Mouse (Mus musculus) lung, embryonic 16.5 days (tissue): ENCODE data around the gene Cep85l. TPM values are rescaled to one million over a fixed set of nuclear protein-coding genes. Genes with fewer than 3 reads are reported as not detected.
A peak's percentile ranks its signal among the peaks of the same experiment; 100 is the strongest.

Experiments
- ATAC-seq: fragments of 200-750 bp; cut with Nextera tagmentation; 2 replicates; pipeline ENCODE4 v1.8.0; 2017; ENCODE audit warnings: low read depth, mild to moderate bottlenecking, moderate library complexity
- H3K27ac ChIP-seq: fragments of 300-500 bp; sonication (generic); 2 replicates; pipeline ENCODE4 v1.5.1; 2014; ENCODE audit warnings: mild to moderate bottlenecking, control low read depth, low read length
- H3K27me3 ChIP-seq: fragments of 300-500 bp; sonication (generic); 2 replicates; pipeline ENCODE4 v1.6.1; 2014; ENCODE audit warnings: low read depth, low read length, mixed read lengths; ENCODE audit not compliant: control insufficient read depth, insufficient read depth
- H3K36me3 ChIP-seq: fragments of 300-500 bp; sonication (generic); 2 replicates; pipeline ENCODE4 v1.6.1; 2014; ENCODE audit warnings: low read length; ENCODE audit not compliant: control insufficient read depth, insufficient read depth
- H3K4me1 ChIP-seq: fragments of 300-500 bp; sonication (generic); replicated peaks from 2 replicates; pipeline ENCODE4 v1.6.1; 2014; ENCODE audit warnings: low read length, mixed read lengths; ENCODE audit not compliant: control insufficient read depth, insufficient read depth
- H3K4me2 ChIP-seq: fragments of 300-500 bp; sonication (generic); 2 replicates; pipeline ENCODE4 v1.6.1; 2014; ENCODE audit warnings: low read depth, low read length, control low read depth
- H3K4me3 ChIP-seq: fragments of 300-500 bp; sonication (generic); 2 replicates; pipeline ENCODE4 v1.5.1; 2014; ENCODE audit warnings: mild to moderate bottlenecking, low read length, control low read depth
- H3K9ac ChIP-seq: fragments of 300-500 bp; sonication (generic); 2 replicates; pipeline ENCODE4 v1.6.1; 2014; ENCODE audit warnings: low read length, control low read depth
- H3K9me3 ChIP-seq: fragments of 300-500 bp; sonication (generic); 2 replicates; pipeline ENCODE4 v1.6.1; 2016; ENCODE audit warnings: low read length; ENCODE audit not compliant: control insufficient read depth
- WGBS: fragments of 180-500 bp; shearing (Covaris S2); extraction: QIAGEN DNeasy Blood & Tissue Kit; methylation state at CpG from one replicate; pipeline ENCODE4 v1.1.7; 2014; 5-methylcytosine and 5-hydroxymethylcytosine counted together
- polyA plus RNA-seq: library from polyadenylated mRNA; unstranded; fragments of >200 nt; fragmentation: Nextera tagmentation; extraction: Ambion mirVana; gene quantifications from 2 replicates; pipeline ENCODE4 v1.2.1, GENCODE M21; 2015

Gene Cep85l
- polyA plus RNA-seq, 1 experiment from 2014 or later = 5.4 TPM

- H3K27ac ChIP-seq = no peak overlapping the region
- WGBS = 53% methylated on average over 10 of the region's 10 CpGs
- peaks cover 10% of the 10 kb centered on the region for H3K4me1 ChIP-seq
- H3K9me3 ChIP-seq = no peaks in the 10 kb centered on the region
- no peaks in the 10 kb centered on the region for H3K36me3 ChIP-seq
- H3K4me2 ChIP-seq = no peak overlapping the region
- H3K4me3 ChIP-seq = no peak overlapping the region
- no peaks in the 10 kb centered on the region for H3K27me3 ChIP-seq
- H3K9ac ChIP-seq = no peak overlapping the region
- peak; percentile 57; the same call in 1 of the 2 replicates for ATAC-seq
Measured at GRCm38 (mm10) chr10:53347787-53348755, 31.7 kb downstream of the Cep85l start.

GRCm38 (mm10) chr10:53346916-53347315 lies 32.8 kb downstream of the Cep85l start:
- no peak overlapping the region for H3K9ac ChIP-seq
- no peak overlapping the region for H3K4me2 ChIP-seq
- H3K9me3 ChIP-seq = no peaks in the 10 kb centered on the region
- peaks cover 10% of the 10 kb centered on the region for H3K4me1 ChIP-seq
- H3K27me3 ChIP-seq = no peaks in the 10 kb centered on the region
- no peak overlapping the region for H3K4me3 ChIP-seq
- ATAC-seq = no peak
- no peaks in the 10 kb centered on the region for H3K36me3 ChIP-seq
- H3K27ac ChIP-seq = no peak overlapping the region
- 81% methylated on average over 5 of the region's 5 CpGs for WGBS

GRCm38 (mm10) chr10:53346506-53346905 lies 33.2 kb downstream of the Cep85l start:
- no peak for ATAC-seq
- no peak overlapping the region for H3K27ac ChIP-seq

GRCm38 (mm10) chr10:53345508-53345907 lies 34.2 kb downstream of the Cep85l start:
- H3K9ac ChIP-seq = no peak overlapping the region
- peaks cover 10% of the 10 kb centered on the region for H3K4me1 ChIP-seq
- H3K4me3 ChIP-seq = no peak overlapping the region
- H3K4me2 ChIP-seq = no peak overlapping the region
- no peak for ATAC-seq
- H3K36me3 ChIP-seq = no peaks in the 10 kb centered on the region
- 89% methylated on average over 4 of the region's 4 CpGs for WGBS
- no peaks in the 10 kb centered on the region for H3K9me3 ChIP-seq
- no peak overlapping the region for H3K27ac ChIP-seq
- no peaks in the 10 kb centered on the region for H3K27me3 ChIP-seq

More at GRCm38 (mm10) chr10:53346506-53346905, 33.2 kb downstream of the Cep85l start:
- H3K4me3 ChIP-seq = no peak overlapping the region
- no peaks in the 10 kb centered on the region for H3K27me3 ChIP-seq
- no peak overlapping the region for H3K4me2 ChIP-seq
- H3K36me3 ChIP-seq = no peaks in the 10 kb centered on the region
- peaks cover 10% of the 10 kb centered on the region for H3K4me1 ChIP-seq
- H3K9ac ChIP-seq = no peak overlapping the region
- 49% methylated on average over 3 of the region's 3 CpGs for WGBS
- H3K9me3 ChIP-seq = no peaks in the 10 kb centered on the region

- ATAC-seq = peak; percentile 56; the same call in 1 of the 2 replicates
- 36% methylated on average over 10 of the region's 10 CpGs for WGBS
- no peaks in the 10 kb centered on the region for H3K9me3 ChIP-seq
- no peak overlapping the region for H3K27ac ChIP-seq
- no peak overlapping the region for H3K4me3 ChIP-seq
- no peaks in the 10 kb centered on the region for H3K27me3 ChIP-seq
- peaks cover 10% of the 10 kb centered on the region for H3K4me1 ChIP-seq
- H3K9ac ChIP-seq = no peak overlapping the region
- H3K4me2 ChIP-seq = peak overlapping the region; percentile 37
- H3K36me3 ChIP-seq = no peaks in the 10 kb centered on the region
Measured at GRCm38 (mm10) chr10:53343865-53344264, 35.9 kb downstream of the Cep85l start.

GRCm38 (mm10) chr10:53343384-53343783 lies 36.4 kb downstream of the Cep85l start:
- Histone ChIP-seq H3K27ac (no peak overlapping the region), H3K9me3 (no peaks in the 10 kb centered on the region), H3K27me3 (no peaks in the 10 kb centered on the region), H3K36me3 (no peaks in the 10 kb centered on the region), H3K4me1 (peaks cover 10% of the 10 kb centered on the region), H3K9ac (no peak overlapping the region), H3K4me2 (peak overlapping the region; percentile 37; the same call in 1 of the 2 replicates), H3K4me3 (no peak overlapping the region)
- peak; percentile 34; the same call in 1 of the 2 replicates for ATAC-seq
- WGBS = 40% methylated on average over 6 of the region's 6 CpGs

- H3K27me3 ChIP-seq = no peaks in the 10 kb centered on the region
- no peak overlapping the region for H3K27ac ChIP-seq
- H3K9me3 ChIP-seq = no peaks in the 10 kb centered on the region
- H3K4me2 ChIP-seq = no peak overlapping the region
- no peak for ATAC-seq
- H3K36me3 ChIP-seq = no peaks in the 10 kb centered on the region
- H3K9ac ChIP-seq = no peak overlapping the region
- 84% methylated on average over 9 of the region's 9 CpGs for WGBS
- no peak overlapping the region for H3K4me3 ChIP-seq
- H3K4me1 ChIP-seq = peaks cover 10% of the 10 kb centered on the region
Measured at GRCm38 (mm10) chr10:53342166-53342728, 37.5 kb downstream of the Cep85l start.

- Histone ChIP-seq H3K9me3 (no peaks in the 10 kb centered on the region), H3K27ac (no peak overlapping the region), H3K9ac (no peak overlapping the region), H3K36me3 (no peaks in the 10 kb centered on the region), H3K4me3 (no peak overlapping the region), H3K27me3 (no peaks in the 10 kb centered on the region), H3K4me1 (peaks cover 12% of the 10 kb centered on the region), H3K4me2 (no peak overlapping the region)
- 80% methylated on average over 7 of the region's 7 CpGs for WGBS
- ATAC-seq = 0 out of 2 replicates have a peak, but pooled peaks have one; percentile 41
Measured at GRCm38 (mm10) chr10:53341288-53341965, 38.3 kb downstream of the Cep85l start.

GRCm38 (mm10) chr10:53339045-53339444 lies 40.7 kb downstream of the Cep85l start:
- no peak overlapping the region for H3K27ac ChIP-seq
- no peak overlapping the region for H3K9ac ChIP-seq
- H3K9me3 ChIP-seq = no peaks in the 10 kb centered on the region
- no peaks in the 10 kb centered on the region for H3K36me3 ChIP-seq
- no peak for ATAC-seq
- H3K27me3 ChIP-seq = no peaks in the 10 kb centered on the region
- no peak overlapping the region for H3K4me3 ChIP-seq
- H3K4me2 ChIP-seq = no peak overlapping the region
- H3K4me1 ChIP-seq = peaks cover 17% of the 10 kb centered on the region
- WGBS = 50% methylated on average over 2 of the region's 2 CpGs
